Mouse (Mus musculus) cerebellum, adult 2 months (tissue): ENCODE data around the gene Alpk3.

Experiments
- CTCF ChIP-seq: fragments of 200-500 bp; IDR thresholded peaks from 2 replicates; pipeline ENCODE4 v1.5.1; 2011; ENCODE audit warnings: low read depth, mild to moderate bottlenecking, control low read depth, low read length, moderate library complexity, borderline replicate concordance; ENCODE audit not compliant: insufficient read depth
- POLR2A ChIP-seq: fragments of 200-500 bp; IDR thresholded peaks from 2 replicates; pipeline ENCODE4 v1.6.1; 2011; ENCODE audit warnings: low read length, control low read depth, borderline replicate concordance; ENCODE audit not compliant: insufficient read depth

GRCm38 (mm10) chr7:81111729-81112128 lies 54.3 kb downstream of the Alpk3 start:
- no peak for TF ChIP-seq CTCF
- TF ChIP-seq POLR2A, result no peak
